Mouse (Mus musculus) forebrain, embryonic 11.5 days (tissue): ENCODE data around the gene Klhl6. TPM values are rescaled to one million over a fixed set of nuclear protein-coding genes. Genes with fewer than 3 reads are reported as not detected.

Experiments
- ATAC-seq: fragments of 200-750 bp; cut with Nextera tagmentation; replicated peaks from 2 replicates; pipeline ENCODE4 v1.8.0; 2017; ENCODE audit warnings: moderate TSS enrichment; ENCODE audit not compliant: low FRiP score
- DNase-seq: peaks from one replicate; pipeline ENCODE4 v3.0.0-alpha.2; 2017; ENCODE audit warnings: low spot score
- H3K27ac ChIP-seq: fragments of 300-500 bp; sonication (generic); 2 replicates; pipeline ENCODE4 v1.5.1; 2014; ENCODE audit warnings: low read depth, low read length
- H3K27me3 ChIP-seq: fragments of 300-500 bp; sonication (generic); 2 replicates; pipeline ENCODE4 v1.6.1; 2014; ENCODE audit warnings: mild to moderate bottlenecking, low read length, mixed read lengths; ENCODE audit not compliant: control insufficient read depth, insufficient read depth
- H3K36me3 ChIP-seq: fragments of 300-500 bp; sonication (generic); 2 replicates; pipeline ENCODE4 v1.6.1; 2014; ENCODE audit warnings: mild to moderate bottlenecking, low read length, moderate library complexity, mixed read lengths; ENCODE audit not compliant: control insufficient read depth, insufficient read depth
- H3K4me1 ChIP-seq: fragments of 300-500 bp; sonication (generic); replicated peaks from 2 replicates; pipeline ENCODE4 v1.6.1; 2014; ENCODE audit warnings: low read length, mixed read lengths; ENCODE audit not compliant: control insufficient read depth, insufficient read depth
- H3K4me2 ChIP-seq: fragments of 300-500 bp; sonication (generic); 2 replicates; pipeline ENCODE4 v1.6.1; 2014; ENCODE audit warnings: low read depth, mild to moderate bottlenecking, low read length, moderate library complexity, mixed read lengths; ENCODE audit not compliant: severe bottlenecking
- H3K4me3 ChIP-seq: fragments of 300-500 bp; sonication (generic); 2 replicates; pipeline ENCODE4 v1.5.1; 2014; ENCODE audit warnings: low read depth, low read length
- H3K9ac ChIP-seq: fragments of 300-500 bp; sonication (generic); 2 replicates; pipeline ENCODE4 v1.6.1; 2014; ENCODE audit warnings: low read length
- H3K9me3 ChIP-seq: fragments of 300-500 bp; sonication (generic); 2 replicates; pipeline ENCODE4 v1.6.1; 2016; ENCODE audit warnings: low read length, mixed read lengths; ENCODE audit not compliant: control insufficient read depth
- WGBS: fragments of 180-500 bp; shearing (Covaris S2); extraction: QIAGEN DNeasy Blood & Tissue Kit; methylation state at CpG from one replicate; pipeline ENCODE4 v1.1.7; 2014; 5-methylcytosine and 5-hydroxymethylcytosine counted together
- polyA plus RNA-seq: library from polyadenylated mRNA; unstranded; fragments of >200 nt; fragmentation: Nextera tagmentation; extraction: Ambion mirVana; gene quantifications from 2 replicates; pipeline ENCODE4 v1.2.1, GENCODE M21; 2014

The Klhl6 gene
- polyA plus RNA-seq, 1 experiment from 2014 or later, result 7.1 TPM

- no peak for DNase-seq
- WGBS, result 84% methylated on average over 5 of the region's 5 CpGs
- Histone ChIP-seq H3K4me2 (no peak overlapping the region), H3K36me3 (no peaks in the 10 kb centered on the region), H3K27me3 (no peaks in the 10 kb centered on the region), H3K27ac (no peak overlapping the region), H3K9me3 (no peaks in the 10 kb centered on the region), H3K4me3 (no peak overlapping the region), H3K9ac (no peak overlapping the region), H3K4me1 (no peaks in the 10 kb centered on the region)
- ATAC-seq, result no peak
Measured at GRCm38 (mm10) chr16:19977282-19977681, 5.6 kb downstream of the Klhl6 start.

- Histone ChIP-seq H3K9me3 (no peaks in the 10 kb centered on the region), H3K4me1 (no peaks in the 10 kb centered on the region), H3K36me3 (no peaks in the 10 kb centered on the region), H3K9ac (no peak overlapping the region), H3K27ac (no peak overlapping the region), H3K27me3 (no peaks in the 10 kb centered on the region), H3K4me2 (no peak overlapping the region), H3K4me3 (no peak overlapping the region)
- WGBS, result 80% methylated on average over 4 of the region's 4 CpGs
- ATAC-seq (no peak), DNase-seq (no peak)
Measured at GRCm38 (mm10) chr16:19976825-19977224, 6.0 kb downstream of the Klhl6 start.

GRCm38 (mm10) chr16:19975432-19975831, 7.4 kb downstream of the Klhl6 start:
- H3K27ac ChIP-seq, result no peak overlapping the region
- H3K9ac ChIP-seq, result no peak overlapping the region
- 89% methylated on average over 4 of the region's 4 CpGs for WGBS
- H3K9me3 ChIP-seq, result no peaks in the 10 kb centered on the region
- no peaks in the 10 kb centered on the region for H3K4me1 ChIP-seq
- ATAC-seq (no peak), DNase-seq (no peak)
- H3K4me2 ChIP-seq, result no peak overlapping the region
- no peak overlapping the region for H3K4me3 ChIP-seq
- no peaks in the 10 kb centered on the region for H3K36me3 ChIP-seq
- H3K27me3 ChIP-seq, result no peaks in the 10 kb centered on the region

DNA sequence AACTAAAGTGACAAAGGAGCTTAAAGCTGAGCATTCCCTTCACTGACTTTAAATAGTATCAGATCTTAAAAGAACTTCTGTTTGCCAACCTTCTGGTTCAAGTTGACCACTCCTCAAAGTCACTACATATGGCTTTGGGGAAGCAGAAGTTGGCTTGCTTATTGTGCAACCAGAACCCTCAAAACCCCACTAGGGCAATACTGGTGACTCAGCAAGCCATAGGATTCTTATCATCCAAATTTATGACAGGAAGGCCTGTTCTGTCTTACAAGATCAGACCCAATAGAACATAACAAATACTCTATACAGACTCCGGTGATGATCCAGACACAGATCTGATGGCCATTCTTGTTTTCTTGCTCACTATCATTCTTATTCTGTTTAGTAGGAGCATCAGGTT, 9.4 kb downstream of the Klhl6 start:
- H3K36me3 ChIP-seq, result no peaks in the 10 kb centered on the region
- no peaks in the 10 kb centered on the region for H3K9me3 ChIP-seq
- ATAC-seq, result no peak
- no peak for DNase-seq
- H3K4me3 ChIP-seq, result no peak overlapping the region
- no peak overlapping the region for H3K27ac ChIP-seq
- no peak overlapping the region for H3K4me2 ChIP-seq
- H3K4me1 ChIP-seq, result no peaks in the 10 kb centered on the region
- 83% methylated on average over 1 of the region's 1 CpGs for WGBS
- no peaks in the 10 kb centered on the region for H3K27me3 ChIP-seq
- no peak overlapping the region for H3K9ac ChIP-seq

DNA sequence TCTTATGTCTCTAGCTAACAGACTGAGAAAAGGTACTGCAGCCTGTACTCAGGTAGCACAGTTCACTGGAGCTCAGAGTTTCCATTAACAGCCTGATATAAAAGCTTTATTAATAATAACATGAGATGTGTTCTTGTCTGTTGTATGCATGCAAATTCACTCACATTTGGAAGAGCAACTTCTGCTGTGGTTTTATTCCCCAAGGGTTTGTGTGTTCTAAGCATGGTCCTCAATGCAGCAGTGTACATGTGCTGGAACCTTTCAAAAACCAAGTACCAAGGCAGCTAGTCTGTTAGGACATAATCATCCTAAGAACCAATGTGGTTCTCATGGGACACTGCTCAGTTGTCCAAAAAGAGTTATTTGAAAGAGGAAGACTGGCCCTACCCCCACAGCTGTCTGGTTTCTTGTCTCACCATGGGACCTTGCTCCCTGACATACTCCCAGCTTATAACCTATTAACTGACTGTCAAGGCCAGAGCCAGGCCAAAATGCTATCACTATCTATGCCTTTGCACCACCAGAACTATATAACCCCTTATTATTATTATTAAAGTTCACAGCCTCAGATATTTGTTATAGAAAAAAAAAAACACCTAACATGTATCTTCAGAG, 10.0 kb downstream of the Klhl6 start:
- no peaks in the 10 kb centered on the region for H3K9me3 ChIP-seq
- H3K36me3 ChIP-seq, result no peaks in the 10 kb centered on the region
- H3K4me3 ChIP-seq, result no peak overlapping the region
- no peaks in the 10 kb centered on the region for H3K27me3 ChIP-seq
- no peak overlapping the region for H3K27ac ChIP-seq
- no peak overlapping the region for H3K9ac ChIP-seq
- no peaks in the 10 kb centered on the region for H3K4me1 ChIP-seq
- DNase-seq (no peak), ATAC-seq (no peak)
- no peak overlapping the region for H3K4me2 ChIP-seq

DNA sequence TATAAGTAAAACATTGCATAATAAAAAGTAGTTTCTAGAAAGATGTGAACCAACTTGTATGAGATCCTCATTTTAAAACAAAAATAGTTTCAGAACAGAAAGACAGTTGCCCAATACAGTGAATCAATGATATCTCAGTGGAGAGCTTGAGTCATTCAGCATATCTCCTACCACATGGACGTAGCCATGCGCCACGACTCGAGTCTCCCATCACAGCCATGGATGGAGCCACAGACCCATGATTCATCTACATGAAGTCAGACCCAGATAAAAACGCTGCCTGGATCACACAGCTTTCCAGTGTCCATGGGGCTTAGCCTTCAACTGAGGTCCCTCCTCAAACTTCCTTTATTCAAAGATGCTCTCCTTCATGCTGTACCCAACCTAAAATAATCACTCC, 13.3 kb downstream of the Klhl6 start:
- H3K9me3 ChIP-seq, result no peaks in the 10 kb centered on the region
- no peak overlapping the region for H3K4me3 ChIP-seq
- no peak overlapping the region for H3K27ac ChIP-seq
- DNase-seq (no peak), ATAC-seq (no peak)
- H3K27me3 ChIP-seq, result no peaks in the 10 kb centered on the region
- no peaks in the 10 kb centered on the region for H3K36me3 ChIP-seq
- H3K4me1 ChIP-seq, result no peaks in the 10 kb centered on the region
- no peak overlapping the region for H3K9ac ChIP-seq
- WGBS, result 87% methylated on average over 5 of the region's 5 CpGs
- H3K4me2 ChIP-seq, result no peak overlapping the region

DNA sequence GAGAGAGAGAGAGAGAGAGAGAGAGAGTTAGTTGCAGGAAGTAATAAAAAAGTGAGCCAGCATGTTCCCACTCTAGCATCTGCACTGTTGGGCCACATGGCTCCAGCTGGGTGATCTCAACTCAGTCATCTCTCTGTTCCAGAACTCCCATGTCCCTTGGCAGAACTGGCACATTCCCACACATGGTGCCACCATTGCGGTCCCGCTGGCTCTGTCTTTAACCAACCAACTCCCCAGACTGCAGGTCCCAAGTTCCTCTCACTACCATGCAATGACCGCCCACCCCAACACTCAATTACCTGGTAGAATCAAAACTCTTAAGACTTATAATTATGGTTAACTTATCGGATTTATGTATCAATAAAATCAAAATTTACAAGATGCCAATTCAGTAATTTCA, 14.2 kb downstream of the Klhl6 start:
- Histone ChIP-seq H3K27me3 (no peaks in the 10 kb centered on the region), H3K4me2 (no peak overlapping the region), H3K27ac (no peak overlapping the region), H3K9ac (no peak overlapping the region), H3K9me3 (no peaks in the 10 kb centered on the region), H3K4me1 (no peaks in the 10 kb centered on the region), H3K4me3 (no peak overlapping the region), H3K36me3 (no peaks in the 10 kb centered on the region)
- 93% methylated on average over 4 of the region's 4 CpGs for WGBS
- DNase-seq, result no peak
- no peak for ATAC-seq

DNA sequence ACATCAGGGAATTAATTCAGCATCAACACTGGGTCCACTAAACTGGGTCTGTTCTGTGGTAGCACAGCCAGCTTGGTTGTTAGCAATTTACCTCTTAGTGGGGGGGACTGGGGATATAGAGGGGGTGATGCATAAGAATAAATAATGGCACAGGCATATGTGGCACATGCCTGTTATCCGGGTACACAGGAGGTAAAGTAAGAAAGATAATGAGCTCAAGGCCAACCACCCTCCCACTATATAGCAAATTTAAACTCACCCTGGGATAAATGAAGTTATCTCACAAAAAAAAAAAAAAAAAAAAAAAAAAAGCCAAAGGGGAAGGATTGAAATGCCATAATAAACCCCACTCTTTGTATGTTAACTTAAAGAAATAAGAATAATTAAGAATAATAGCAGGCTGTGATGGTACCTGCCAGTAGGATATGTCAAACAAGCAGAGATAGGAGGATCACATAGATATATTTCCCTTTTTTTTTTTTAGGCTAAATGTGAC, 14.9 kb downstream of the Klhl6 start:
- H3K9me3 ChIP-seq, result no peaks in the 10 kb centered on the region
- no peak overlapping the region for H3K27ac ChIP-seq
- no peak overlapping the region for H3K4me2 ChIP-seq
- DNase-seq (no peak), ATAC-seq (no peak)
- no peaks in the 10 kb centered on the region for H3K36me3 ChIP-seq
- no peak overlapping the region for H3K4me3 ChIP-seq
- no peaks in the 10 kb centered on the region for H3K4me1 ChIP-seq
- WGBS, result 85% methylated on average over 1 of the region's 1 CpGs
- no peaks in the 10 kb centered on the region for H3K27me3 ChIP-seq
- no peak overlapping the region for H3K9ac ChIP-seq

GRCm38 (mm10) chr16:19966976-19967375, 15.9 kb downstream of the Klhl6 start:
- no peak overlapping the region for H3K4me3 ChIP-seq
- no peak overlapping the region for H3K27ac ChIP-seq
- no peaks in the 10 kb centered on the region for H3K27me3 ChIP-seq
- H3K9ac ChIP-seq, result no peak overlapping the region
- DNase-seq, result no peak
- H3K4me2 ChIP-seq, result no peak overlapping the region
- ATAC-seq, result no peak
- H3K4me1 ChIP-seq, result no peaks in the 10 kb centered on the region
- no peaks in the 10 kb centered on the region for H3K36me3 ChIP-seq
- H3K9me3 ChIP-seq, result no peaks in the 10 kb centered on the region
